Comparison of ENCODE assay signal across 27 mouse cellular contexts in the genomic region with DNA sequence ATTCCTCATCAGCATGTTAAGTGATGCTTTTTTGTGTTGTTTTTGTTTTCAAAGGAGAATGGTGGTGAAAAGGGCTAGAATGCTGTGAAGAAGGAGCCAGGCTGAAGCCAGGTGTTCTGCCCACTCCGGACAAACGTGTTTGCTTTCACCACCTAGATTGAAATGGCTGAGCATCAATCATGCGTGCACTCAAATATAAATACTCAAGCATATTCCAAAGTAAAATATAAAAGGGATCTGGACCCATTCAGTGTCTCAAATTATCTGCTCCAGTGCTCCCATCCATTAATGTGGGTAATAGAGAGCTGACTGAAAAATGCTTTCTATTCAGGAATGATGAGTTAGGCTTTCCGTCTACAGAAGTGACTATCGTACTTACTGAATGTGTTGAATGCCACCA.
DNase-seq lines count a peak whose midpoint lies in the region; ATAC-seq and TF ChIP-seq lines count a peak whose summit lies in the region.
"Had no signal": no experiment of that assay in that cellular context is flagged by ENCODE, and none has a peak within 500 bp of the region (broad histone marks: within the 10 kb centered on the region; RNA-seq: fewer than 3 reads in every experiment).

No protein-coding gene starts in this region.

- no peak overlapping the region for H3K27ac ChIP-seq in forebrain, embryonic 13.5 days
- H3K27ac ChIP-seq in forebrain, postnatal 0 days (ENCODE audit: low read depth, low read length), result no peak overlapping the region
- H3K27ac ChIP-seq: embryonic facial prominence, embryonic 13.5 days; heart, embryonic 15.5 days; hindbrain, embryonic 10.5 days; hindbrain, embryonic 13.5 days; intestine, embryonic 15.5 days had no signal

- ATAC-seq in forebrain, embryonic 13.5 days, result peak; percentile 50; the same call in 1 of the 2 replicates
- no peak for ATAC-seq in forebrain, postnatal 0 days
- ATAC-seq: hindbrain, embryonic 16.5 days; intestine, embryonic 15.5 days; Patski had no signal

- H3K4me3 ChIP-seq in forebrain, embryonic 13.5 days, result no peak overlapping the region
- no peak overlapping the region for H3K4me3 ChIP-seq in forebrain, postnatal 0 days (ENCODE audit: low read depth, low read length)
- H3K4me3 ChIP-seq: embryonic facial prominence, embryonic 13.5 days; erythroblast, embryonic 14.5 days; heart, embryonic 12.5 days; heart, embryonic 15.5 days; hindbrain, embryonic 10.5 days; hindbrain, embryonic 13.5 days; intestine, embryonic 15.5 days had no signal

- 0 out of 2 replicates have a peak, but pooled peaks cover 8% of the 10 kb centered on the region for H3K4me1 ChIP-seq in forebrain, embryonic 13.5 days
- H3K4me1 ChIP-seq in forebrain, postnatal 0 days (ENCODE audit: insufficient read depth), result no peaks in the 10 kb centered on the region
- H3K4me1 ChIP-seq: embryonic facial prominence, embryonic 13.5 days; heart, embryonic 12.5 days; heart, embryonic 15.5 days; hindbrain, embryonic 10.5 days; intestine, embryonic 15.5 days had no signal

- H3K36me3 ChIP-seq in forebrain, embryonic 13.5 days (ENCODE audit: poor library complexity, severe bottlenecking), result no peaks in the 10 kb centered on the region
- no peaks in the 10 kb centered on the region for H3K36me3 ChIP-seq in forebrain, postnatal 0 days (ENCODE audit: insufficient read depth)
- H3K36me3 ChIP-seq: embryonic facial prominence, embryonic 13.5 days; heart, embryonic 12.5 days; heart, embryonic 15.5 days; hindbrain, embryonic 10.5 days; hindbrain, embryonic 13.5 days; intestine, embryonic 15.5 days had no signal

- no peak overlapping the region for H3K9ac ChIP-seq in forebrain, embryonic 13.5 days
- no peak overlapping the region for H3K9ac ChIP-seq in forebrain, postnatal 0 days
- H3K9ac ChIP-seq: embryonic facial prominence, embryonic 13.5 days; heart, embryonic 12.5 days; heart, embryonic 15.5 days; hindbrain, embryonic 13.5 days; intestine, embryonic 15.5 days had no signal

- 6% methylated on average over 5 of the region's 5 CpGs for WGBS in forebrain, embryonic 13.5 days
- 16% methylated on average over 5 of the region's 5 CpGs for WGBS in forebrain, postnatal 0 days

- H3K4me2 ChIP-seq in forebrain, embryonic 13.5 days, result no peak overlapping the region
- no peak overlapping the region for H3K4me2 ChIP-seq in forebrain, postnatal 0 days (ENCODE audit: low read depth)
- H3K4me2 ChIP-seq: embryonic facial prominence, embryonic 13.5 days; heart, embryonic 12.5 days; heart, embryonic 15.5 days; hindbrain, embryonic 13.5 days; intestine, embryonic 15.5 days had no signal

- no peaks in the 10 kb centered on the region for H3K27me3 ChIP-seq in forebrain, embryonic 13.5 days
- H3K27me3 ChIP-seq in forebrain, postnatal 0 days (ENCODE audit: insufficient read depth, low read length), result no peaks in the 10 kb centered on the region
- H3K27me3 ChIP-seq: embryonic facial prominence, embryonic 13.5 days; heart, embryonic 12.5 days; heart, embryonic 15.5 days; hindbrain, embryonic 13.5 days; intestine, embryonic 15.5 days; Patski had no signal

- DNase-seq in embryo, embryonic 10 days (ENCODE audit: low spot score), result peak; percentile 3
- DNase-seq in embryo, embryonic 11 days, result no peak
- no peak for DNase-seq in forebrain, postnatal 0 days
- peak; percentile 17 for DNase-seq in retina, embryonic 14.5 days (ENCODE audit: low spot score)
- DNase-seq in frontal cortex, postnatal 14 days (ENCODE audit: low spot score in 2 of 2), result no peak
- DNase-seq: adrenal gland, postnatal 10 days; adrenal gland, postnatal 36 days; cerebellum, adult 11 months; cerebellum, adult 2 months; cerebellum, adult 9-11 months; cerebellum, postnatal 36 days; gastrocnemius, postnatal 25 days; heart, adult 18-20 months; heart, postnatal 10 days; heart, postnatal 36 days; kidney, adult 11 months; kidney, adult 8-10 months had no signal

- H3K9me3 ChIP-seq in forebrain, embryonic 13.5 days (replicated peaks), result no peaks in the 10 kb centered on the region
- no peaks in the 10 kb centered on the region for H3K9me3 ChIP-seq in forebrain, postnatal 0 days (ENCODE audit: low read length)
- H3K9me3 ChIP-seq: embryonic facial prominence, embryonic 13.5 days; heart, embryonic 12.5 days; heart, embryonic 15.5 days; hindbrain, embryonic 10.5 days; hindbrain, embryonic 13.5 days; intestine, embryonic 15.5 days had no signal

- TF ChIP-seq CTCF in forebrain, postnatal 0 days (IDR thresholded peaks at IDR 0.05; ENCODE audit: low read depth), result no peak

Comparison
In these comparisons a context has a peak if more than half of its experiments do, and no peak if none do; other contexts are left out.
1. DNase-seq: peak in embryo, embryonic 10 days (single experiment) and retina, embryonic 14.5 days (single experiment); none in embryo, embryonic 11 days (single experiment), forebrain, postnatal 0 days (single experiment) and frontal cortex, postnatal 14 days (0 of 2).